Mouse (Mus musculus): ENCODE data around the gene Muc5ac. TPM values are rescaled to one million over a fixed set of nuclear protein-coding genes. Genes with fewer than 3 reads are reported as not detected.

Muc5ac gene
- total RNA-seq, 2 experiments from 2014 or later, result not detected

GRCm38 (mm10) chr7:141824398-141824797 lies 35.6 kb downstream of the Muc5ac start:
- ATAC-seq (replicated peaks; ENCODE audit: poor library complexity, severe bottlenecking), result no peak

- ATAC-seq (replicated peaks; ENCODE audit: poor library complexity, severe bottlenecking), result peak; percentile 82
Measured at GRCm38 (mm10) chr7:141835941-141836340, 47.2 kb downstream of the Muc5ac start.

GRCm38 (mm10) chr7:141836423-141836822 lies 47.7 kb downstream of the Muc5ac start:
- no peak; the same call in 1 of the 2 replicates for ATAC-seq (replicated peaks; ENCODE audit: poor library complexity, severe bottlenecking)

- ATAC-seq (replicated peaks; ENCODE audit: poor library complexity, severe bottlenecking), result peak; percentile 41
Measured at GRCm38 (mm10) chr7:141838779-141839178, 50.0 kb downstream of the Muc5ac start, which contains the start of gene Muc5b. Muc5b (plus strand) TSS chr7:141839070.

- no peak for ATAC-seq (replicated peaks; ENCODE audit: poor library complexity, severe bottlenecking)
Measured at GRCm38 (mm10) chr7:141840354-141840753, 51.6 kb downstream of the Muc5ac start.

- ATAC-seq (replicated peaks; ENCODE audit: poor library complexity, severe bottlenecking), result peak; percentile 59
Measured at GRCm38 (mm10) chr7:141861046-141861445, 72.3 kb downstream of the Muc5ac start.

Other genes with a start within 250 kb of the Muc5ac start
- 12.2 and 26.1 TPM in 2 replicates for gene Chid1, start 249.1 kb upstream of the Muc5ac start, total RNA-seq (2014; fragmentation: Nextera tagmentation)
- gene Chid1, start 249.1 kb upstream of the Muc5ac start, total RNA-seq (2017), result 40.2 and 40.9 TPM in 2 replicates
- gene Ap2a2, start 226.8 kb upstream of the Muc5ac start, total RNA-seq (2014; fragmentation: Nextera tagmentation), result 18.9 and 21.0 TPM in 2 replicates
- gene Ap2a2, start 226.8 kb upstream of the Muc5ac start, total RNA-seq (2017), result 20.2 and 28.4 TPM in 2 replicates
- gene Muc6, start 133.7 kb upstream of the Muc5ac start, total RNA-seq (2014; fragmentation: Nextera tagmentation), result 0.80 TPM in 1 of 2 replicates, not detected in the other
- gene Muc6, start 133.7 kb upstream of the Muc5ac start, total RNA-seq (2017), result not detected in 2 replicates
- gene Muc2, start 98.6 kb upstream of the Muc5ac start, total RNA-seq (2014; fragmentation: Nextera tagmentation), result not detected in 2 replicates
- not detected in 2 replicates for gene Muc2, start 98.6 kb upstream of the Muc5ac start, total RNA-seq (2017)
- gene Muc5b, start 50.1 kb downstream of the Muc5ac start, total RNA-seq (2014; fragmentation: Nextera tagmentation), result 0.04 and 0.21 TPM in 2 replicates
- under 0.01 TPM in 2 replicates for gene Muc5b, start 50.1 kb downstream of the Muc5ac start, total RNA-seq (2017)
- gene Tollip, start 129.5 kb downstream of the Muc5ac start, total RNA-seq (2014; fragmentation: Nextera tagmentation), result 25.2 and 34.4 TPM in 2 replicates
- gene Tollip, start 129.5 kb downstream of the Muc5ac start, total RNA-seq (2017), result 21.1 and 28.3 TPM in 2 replicates
- gene Brsk2, start 160.8 kb downstream of the Muc5ac start, total RNA-seq (2014; fragmentation: Nextera tagmentation), result not detected in 2 replicates
- not detected in 2 replicates for gene Brsk2, start 160.8 kb downstream of the Muc5ac start, total RNA-seq (2017)

Measured in granulocyte monocyte progenitor cell, adult 5-6 weeks (primary cell).